Mouse (Mus musculus) neural tube, embryonic 11.5 days (tissue): ENCODE measurements at regions not wholly inside any gene's neighbourhood (a gene's known extent, or its start where the extent isn't known, plus 50 kb on each side); places are given as distances from the start of the nearest gene placed in this dataset.

Experiments
- ATAC-seq: fragments of 200-750 bp; cut with Nextera tagmentation; 2 replicates; pipeline ENCODE4 v1.8.0; 2017; ENCODE audit warnings: moderate number of reproducible peaks, mild to moderate bottlenecking, moderate TSS enrichment, moderate library complexity; ENCODE audit not compliant: insufficient read depth, low FRiP score, low TSS enrichment
- DNase-seq: peaks from one replicate; pipeline ENCODE4 v3.0.0-alpha.2; 2015; ENCODE audit warnings: low spot score
- H3K27ac ChIP-seq: fragments of 300-500 bp; sonication (generic); 2 replicates; pipeline ENCODE4 v1.5.1; 2014; ENCODE audit warnings: low read depth, mild to moderate bottlenecking, low read length
- H3K27me3 ChIP-seq: fragments of 300-500 bp; sonication (generic); 2 replicates; pipeline ENCODE4 v1.6.1; 2014; ENCODE audit warnings: mild to moderate bottlenecking, low read length, mixed read lengths; ENCODE audit not compliant: control insufficient read depth, insufficient read depth
- H3K36me3 ChIP-seq: fragments of 300-500 bp; sonication (generic); 2 replicates; pipeline ENCODE4 v1.6.1; 2014; ENCODE audit warnings: mild to moderate bottlenecking, low read length, moderate library complexity, mixed read lengths; ENCODE audit not compliant: control insufficient read depth, insufficient read depth
- H3K4me1 ChIP-seq: fragments of 300-500 bp; sonication (generic); 2 replicates; pipeline ENCODE4 v1.6.1; 2014; ENCODE audit warnings: low read length, mixed read lengths; ENCODE audit not compliant: control insufficient read depth, insufficient read depth
- H3K4me2 ChIP-seq: fragments of 300-500 bp; sonication (generic); 2 replicates; pipeline ENCODE4 v1.6.1; 2014; ENCODE audit warnings: low read depth, mild to moderate bottlenecking, moderate library complexity
- H3K4me3 ChIP-seq: fragments of 300-500 bp; sonication (generic); 2 replicates; pipeline ENCODE4 v1.5.1; 2014; ENCODE audit warnings: low read depth, low read length
- H3K9ac ChIP-seq: fragments of 300-500 bp; sonication (generic); 2 replicates; pipeline ENCODE4 v1.6.1; 2014; ENCODE audit warnings: mild to moderate bottlenecking, low read length
- H3K9me3 ChIP-seq: fragments of 300-500 bp; sonication (generic); 2 replicates; pipeline ENCODE4 v1.6.1; 2016; ENCODE audit warnings: low read length; ENCODE audit not compliant: control insufficient read depth
- WGBS: fragments of 180-500 bp; shearing (Covaris S2); extraction: QIAGEN DNeasy Blood & Tissue Kit; methylation state at CpG from one replicate; pipeline ENCODE4 v1.1.7; 2014; 5-methylcytosine and 5-hydroxymethylcytosine counted together

DNA sequence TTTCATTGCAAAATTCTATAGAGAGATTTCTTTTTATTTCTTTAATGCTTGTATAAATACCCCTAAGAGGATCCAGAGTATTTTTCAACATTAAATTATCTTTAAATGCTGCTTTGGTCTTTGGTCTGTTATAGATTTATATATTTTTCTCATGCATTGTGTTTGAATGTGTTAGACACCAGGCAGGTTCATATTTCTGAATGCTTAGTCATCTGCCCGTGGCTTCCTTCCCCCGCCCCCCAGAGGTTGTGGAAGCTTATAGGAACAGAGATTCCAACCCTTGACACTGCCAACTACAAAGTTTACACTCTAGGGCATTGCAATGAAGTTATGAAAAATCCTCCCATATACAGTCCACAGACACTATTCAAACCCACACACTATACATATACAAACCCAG is 1066.6 kb downstream of the Efnb2 start:
- H3K4me2 ChIP-seq = no peak overlapping the region
- 91% methylated on average over 2 of the region's 2 CpGs for WGBS
- no peak for DNase-seq
- H3K36me3 ChIP-seq = no peaks in the 10 kb centered on the region
- no peak overlapping the region for H3K27ac ChIP-seq
- H3K4me1 ChIP-seq = no peaks in the 10 kb centered on the region
- no peak for ATAC-seq
- no peaks in the 10 kb centered on the region for H3K9me3 ChIP-seq
- no peak overlapping the region for H3K9ac ChIP-seq
- no peaks in the 10 kb centered on the region for H3K27me3 ChIP-seq
- no peak overlapping the region for H3K4me3 ChIP-seq

DNA sequence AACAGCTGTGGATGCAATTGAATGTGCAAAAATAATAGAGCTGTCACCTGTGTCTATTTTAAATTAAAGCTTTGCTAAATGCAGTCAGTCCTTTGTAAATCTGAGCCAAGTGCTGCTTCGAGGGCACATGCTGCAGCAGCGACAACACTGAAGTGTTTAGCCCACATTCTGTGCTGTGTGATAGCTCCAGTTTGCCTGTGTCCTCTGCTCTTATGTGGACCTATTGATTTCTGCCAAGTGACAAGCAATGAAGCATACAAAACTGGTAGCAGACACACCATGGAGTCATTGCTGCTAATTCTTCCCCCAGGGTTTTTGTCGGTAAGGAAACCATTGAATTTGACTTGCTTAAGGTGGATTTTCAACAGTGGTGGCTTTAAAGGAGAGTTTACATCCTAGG is 1085.4 kb downstream of the Efnb2 start:
- ATAC-seq (no peak), DNase-seq (no peak)
- H3K4me1 ChIP-seq = no peaks in the 10 kb centered on the region
- 46% methylated on average over 3 of the region's 3 CpGs for WGBS
- H3K27ac ChIP-seq = no peak overlapping the region
- H3K4me2 ChIP-seq = no peak overlapping the region
- no peak overlapping the region for H3K9ac ChIP-seq
- no peaks in the 10 kb centered on the region for H3K27me3 ChIP-seq
- no peaks in the 10 kb centered on the region for H3K9me3 ChIP-seq
- no peak overlapping the region for H3K4me3 ChIP-seq
- no peaks in the 10 kb centered on the region for H3K36me3 ChIP-seq

DNA sequence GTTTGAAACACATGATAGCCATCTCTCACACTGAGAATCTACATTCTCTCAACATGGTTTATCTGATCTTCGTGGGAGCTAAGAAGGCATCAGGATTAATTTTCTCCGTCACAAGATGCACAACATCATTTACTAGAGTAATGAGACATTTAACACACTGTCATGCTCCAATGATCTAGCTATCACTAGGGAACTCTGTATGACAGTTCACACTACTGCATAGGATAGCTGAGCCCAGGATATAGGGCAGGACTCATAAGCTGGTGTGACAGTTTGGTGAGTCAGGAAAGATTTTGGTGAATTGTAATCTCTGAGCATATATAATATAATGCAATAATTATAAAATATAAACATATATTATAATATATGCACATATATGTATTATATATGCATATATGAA is 1100.4 kb downstream of the Efnb2 start:
- no peaks in the 10 kb centered on the region for H3K9me3 ChIP-seq
- no peak overlapping the region for H3K4me2 ChIP-seq
- no peaks in the 10 kb centered on the region for H3K36me3 ChIP-seq
- H3K4me3 ChIP-seq = no peak overlapping the region
- H3K4me1 ChIP-seq = no peaks in the 10 kb centered on the region
- no peaks in the 10 kb centered on the region for H3K27me3 ChIP-seq
- peak; percentile 48; the same call in 1 of the 2 replicates for ATAC-seq
- 73% methylated on average over 2 of the region's 2 CpGs for WGBS
- DNase-seq = no peak
- H3K9ac ChIP-seq = no peak overlapping the region
- no peak overlapping the region for H3K27ac ChIP-seq

DNA sequence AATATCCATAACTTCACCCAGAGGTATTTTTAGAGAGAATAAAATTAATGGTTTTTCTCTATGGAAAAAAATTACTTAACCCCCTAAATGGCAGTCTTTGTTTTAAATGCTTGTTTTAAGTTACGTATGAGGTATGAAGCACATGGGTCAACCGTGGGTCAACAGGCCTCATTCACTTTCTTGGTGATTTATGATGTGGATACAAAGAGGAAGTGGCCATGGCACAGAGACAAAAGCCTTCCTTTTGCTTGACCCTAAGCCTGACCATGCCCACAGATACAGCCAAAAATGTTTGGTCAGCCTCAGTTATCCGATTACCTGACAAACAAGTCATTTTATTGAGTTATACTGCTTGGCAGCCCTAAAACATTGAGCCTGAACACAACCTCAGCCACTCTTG is 1106.3 kb downstream of the Efnb2 start:
- DNase-seq (no peak), ATAC-seq (no peak)
- H3K36me3 ChIP-seq = no peaks in the 10 kb centered on the region
- no peak overlapping the region for H3K27ac ChIP-seq
- no peak overlapping the region for H3K9ac ChIP-seq
- WGBS = 6% methylated on average over 3 of the region's 3 CpGs
- H3K27me3 ChIP-seq = no peaks in the 10 kb centered on the region
- no peaks in the 10 kb centered on the region for H3K4me1 ChIP-seq
- no peak overlapping the region for H3K4me2 ChIP-seq
- no peaks in the 10 kb centered on the region for H3K9me3 ChIP-seq
- H3K4me3 ChIP-seq = no peak overlapping the region
